Mouse (Mus musculus) CH12.LX (cell line): Measurements from ENCODE around the gene Arl8b. TPM values are rescaled to one million over a fixed set of nuclear protein-coding genes. Genes with fewer than 3 reads are reported as not detected.

Source experiments
- DNase-seq: peaks from one replicate; pipeline ENCODE4 v3.0.0-alpha.2; 2013; ENCODE audit errors: extremely low read depth
- H3K27ac ChIP-seq: 2 replicates; pipeline ENCODE4 v1.5.1; 2012; ENCODE audit warnings: low read depth, mild to moderate bottlenecking, control low read depth, moderate library complexity; ENCODE audit not compliant: insufficient read depth
- H3K27me3 ChIP-seq: replicated peaks from 2 replicates; pipeline ENCODE3; 2012; ENCODE audit warnings: inconsistent platforms
- H3K36me3 ChIP-seq, 2 experiments: replicated peaks in 1 of 2; 2 replicates each; pipeline versions ENCODE3 to v1.6.1; 2012; ENCODE audit warnings: inconsistent platforms in 1 of 2, low read length in 1 of 2, mild to moderate bottlenecking in 1 of 2, mixed read lengths in 1 of 2, moderate library complexity in 1 of 2; ENCODE audit not compliant: control insufficient read depth in 1 of 2, insufficient read depth in 1 of 2
- H3K4me1 ChIP-seq, 2 experiments: 2 replicates each; pipeline ENCODE4 v1.6.1; 2012; ENCODE audit warnings: inconsistent platforms in 1 of 2, moderate library complexity in 1 of 2; ENCODE audit not compliant: insufficient read depth in 2 of 2, control insufficient read depth in 1 of 2
- H3K4me2 ChIP-seq: 2 replicates; pipeline ENCODE4 v1.6.1; 2012; ENCODE audit warnings: low read depth, mild to moderate bottlenecking, control low read depth; ENCODE audit not compliant: poor library complexity, insufficient read depth, severe bottlenecking
- H3K4me3 ChIP-seq, 3 experiments: fragments of 150-350 bp in 1 of 3; sonication (generic) in 1 of 3; replicated peaks in 1 of 3; 2 replicates each; pipeline versions ENCODE3 to v1.5.1; 2011 to 2012; ENCODE audit warnings: low read depth in 2 of 3, low read length in 2 of 3, mild to moderate bottlenecking in 2 of 3, moderate library complexity in 2 of 3, control low read depth in 1 of 3, improper control_type of control experiment in 1 of 3, inconsistent platforms in 1 of 3, mixed read lengths in 1 of 3; ENCODE audit not compliant: poor library complexity in 1 of 3
- H3K79me2 ChIP-seq: replicated peaks from 2 replicates; pipeline ENCODE4 v1.6.1; 2012; ENCODE audit warnings: mild to moderate bottlenecking, moderate library complexity; ENCODE audit not compliant: control insufficient read depth, poor library complexity, insufficient read depth, severe bottlenecking; ENCODE audit errors: extremely low read depth
- H3K9ac ChIP-seq: 2 replicates; pipeline ENCODE4 v1.6.1; 2012; ENCODE audit warnings: low read depth, mild to moderate bottlenecking, control low read depth, moderate library complexity; ENCODE audit not compliant: insufficient read depth
- H3K9me3 ChIP-seq: replicated peaks from 2 replicates; pipeline ENCODE3; 2012; ENCODE audit warnings: low read length, inconsistent platforms, mixed read lengths
- BHLHE40 ChIP-seq: IDR thresholded peaks from 2 replicates; pipeline ENCODE4 v1.6.1; 2011; ENCODE audit warnings: mild to moderate bottlenecking, low read depth, low read length, improper control_type of control experiment
- CHD2 ChIP-seq: IDR thresholded peaks from 2 replicates; pipeline ENCODE4 v1.6.1; 2011; ENCODE audit warnings: low read length, improper control_type of control experiment
- E2F4 ChIP-seq: IDR thresholded peaks from 2 replicates; pipeline ENCODE4 v1.6.1; 2011; ENCODE audit warnings: low read depth, low read length, improper control_type of control experiment; ENCODE audit not compliant: insufficient replicate concordance
- ELF1 ChIP-seq: IDR thresholded peaks from 2 replicates; pipeline ENCODE4 v1.6.1; 2014; ENCODE audit warnings: low read depth, mild to moderate bottlenecking, inconsistent platforms, low read length, improper control_type of control experiment
- EP300 ChIP-seq: IDR thresholded peaks from 2 replicates; pipeline ENCODE4 v1.6.1; 2011; ENCODE audit warnings: low read length, improper control_type of control experiment
- ETS1 ChIP-seq: conservative IDR thresholded peaks from 2 replicates; pipeline ENCODE4 v1.6.1; 2012; ENCODE audit warnings: low read depth, mild to moderate bottlenecking, inconsistent platforms, low read length, improper control_type of control experiment, moderate library complexity
- GABPA ChIP-seq: IDR thresholded peaks from 2 replicates; pipeline ENCODE4 v1.6.1; 2012; ENCODE audit warnings: low read depth, low read length, improper control_type of control experiment, inconsistent platforms; ENCODE audit not compliant: insufficient replicate concordance
- HCFC1 ChIP-seq: IDR thresholded peaks from 2 replicates; pipeline ENCODE4 v1.6.1; 2012; ENCODE audit warnings: low read depth, mild to moderate bottlenecking, inconsistent platforms, low read length, improper control_type of control experiment
- IRF4 ChIP-seq: IDR thresholded peaks from 2 replicates; pipeline ENCODE4 v1.6.1; 2014; ENCODE audit warnings: low read depth, mild to moderate bottlenecking, inconsistent platforms, low read length, improper control_type of control experiment
- MEF2A ChIP-seq: IDR thresholded peaks from 2 replicates; pipeline ENCODE4 v1.6.1; 2014; ENCODE audit warnings: low read depth, mild to moderate bottlenecking, inconsistent platforms, low read length, improper control_type of control experiment, borderline replicate concordance
- MXI1 ChIP-seq: IDR thresholded peaks from 2 replicates; pipeline ENCODE4 v1.6.1; 2011; ENCODE audit warnings: mild to moderate bottlenecking, low read depth, low read length, improper control_type of control experiment
- MYC ChIP-seq: IDR thresholded peaks from 2 replicates; pipeline ENCODE4 v1.6.1; 2011; ENCODE audit warnings: low read depth, mild to moderate bottlenecking, improper control_type of control experiment, low read length
- NELFE ChIP-seq: IDR thresholded peaks from 2 replicates; pipeline ENCODE4 v1.6.1; 2011; ENCODE audit warnings: low read depth, low read length, improper control_type of control experiment
- NRF1 ChIP-seq: IDR thresholded peaks from 2 replicates; pipeline ENCODE4 v1.6.1; 2014; ENCODE audit warnings: low read depth, mild to moderate bottlenecking, inconsistent platforms, low read length, improper control_type of control experiment, moderate library complexity
- PAX5 ChIP-seq: IDR thresholded peaks from 2 replicates; pipeline ENCODE4 v1.6.1; 2012; ENCODE audit warnings: low read length, inconsistent platforms, mixed read lengths
- POLR2AphosphoS2 ChIP-seq: IDR thresholded peaks from 2 replicates; pipeline ENCODE4 v1.6.1; 2011; ENCODE audit warnings: low read depth, low read length, improper control_type of control experiment
- RCOR1 ChIP-seq: conservative IDR thresholded peaks from 2 replicates; pipeline ENCODE4 v1.6.1; 2012; ENCODE audit warnings: low read depth, mild to moderate bottlenecking, inconsistent platforms, low read length, improper control_type of control experiment
- SMC3 ChIP-seq: IDR thresholded peaks from 2 replicates; pipeline ENCODE4 v1.6.1; 2011; ENCODE audit warnings: low read depth, low read length, improper control_type of control experiment
- TBP ChIP-seq: conservative IDR thresholded peaks from 2 replicates; pipeline ENCODE4 v1.6.1; 2011; ENCODE audit warnings: low read depth, low read length, improper control_type of control experiment
- TCF12 ChIP-seq: IDR thresholded peaks from 2 replicates; pipeline ENCODE4 v1.6.1; 2014; ENCODE audit warnings: low read depth, mild to moderate bottlenecking, inconsistent platforms, low read length, improper control_type of control experiment
- USF1 ChIP-seq: IDR thresholded peaks from 2 replicates; pipeline ENCODE4 v1.6.1; 2014; ENCODE audit warnings: low read depth, mild to moderate bottlenecking, inconsistent platforms, low read length, improper control_type of control experiment
- USF2 ChIP-seq: conservative IDR thresholded peaks from 2 replicates; pipeline ENCODE4 v1.6.1; 2011; ENCODE audit warnings: low read depth, low read length, improper control_type of control experiment
- ZNF384 ChIP-seq: IDR thresholded peaks from 2 replicates; pipeline ENCODE4 v1.6.1; 2012; ENCODE audit warnings: low read depth, low read length, improper control_type of control experiment, inconsistent platforms
- dilution Hi-C: fragments of 300-500 bp; cut with MboI; formaldehyde crosslinking; loops from 2 replicates; pipeline ENCODE4 v1.14.3; 2020; ENCODE audit warnings: low sequenced_read_pairs; ENCODE audit not compliant: extremely low pct_unique_long_range_greater_than_20kb, extremely low pct_ligation_motif_present
- in situ Hi-C: fragments of 300-500 bp; cut with MboI; formaldehyde crosslinking; loops from 3 replicates; pipeline ENCODE4 v1.14.3; 2019; ENCODE audit warnings: low sequenced_read_pairs, low pct_ligation_motif_present, low pct_unique_long_range_greater_than_20kb, mixed read lengths
- polyA plus RNA-seq: library from polyadenylated mRNA; unstranded; fragments of >175 nt; gene quantifications from 2 replicates; pipeline ENCODE4 v1.2.1, GENCODE M21; 2012; ENCODE audit warnings: low read depth; ENCODE audit not compliant: insufficient read length
- total RNA-seq, 2 experiments: library from RNA; depleted of rRNA; stranded (reverse); fragments of 300-350 nt in 1 of 2; fragments of >200 nt in 1 of 2; gene quantifications; 2 replicates each; pipeline ENCODE4 v1.2.3; 2012 to 2014

The Arl8b gene
- total and polyA plus RNA-seq, 3 experiments: 47.8 to 170 (median 141) TPM

- peak overlapping the region; percentile 66 for H3K27ac ChIP-seq
- H3K27me3 ChIP-seq: no peaks in the 10 kb centered on the region
- no peaks in the 10 kb centered on the region for H3K9me3 ChIP-seq
- DNase-seq: no peak
- peaks cover 35 to 45% of the 10 kb centered on the region in 2 experiments for H3K36me3 ChIP-seq
- H3K79me2 ChIP-seq: peaks cover 15% of the 10 kb centered on the region
- peaks cover 2 to 33% of the 10 kb centered on the region in 2 experiments; a peak in 3 of 4 replicates for H3K4me1 ChIP-seq
- H3K4me2 ChIP-seq: peak overlapping the region; percentile 50; the same call in 1 of the 2 replicates
- no peak overlapping the region for H3K9ac ChIP-seq
- in situ Hi-C loops (no loop called here), dilution Hi-C loops (no loop called here)
- TF ChIP-seq NELFE (no peak), POLR2AphosphoS2 (0 out of 2 replicates have a peak, but pooled peaks have one; percentile 19), SMC3 (no peak), E2F4 (no peak), USF1 (no peak), RCOR1 (no peak), NRF1 (no peak), ZNF384 (no peak), MXI1 (no peak), MEF2A (0 out of 2 replicates have a peak, but pooled peaks have one; percentile 42), TBP (no peak), IRF4 (no peak), ELF1 (no peak), CHD2 (no peak), EP300 (no peak; the same call in 1 of the 2 replicates), ETS1 (peak; percentile 65), PAX5 (no peak), TCF12 (peak; percentile 32; the same call in 1 of the 2 replicates), HCFC1 (no peak), BHLHE40 (peak; percentile 77), GABPA (no peak), MYC (no peak), USF2 (no peak)
- no peak overlapping the region for H3K4me3 ChIP-seq
Measured at GRCm38 (mm10) chr6:108824816-108825545, 42.1 kb downstream of the Arl8b start.
